Mouse (Mus musculus): ENCODE results near the gene Bmpr1a.

DNA sequence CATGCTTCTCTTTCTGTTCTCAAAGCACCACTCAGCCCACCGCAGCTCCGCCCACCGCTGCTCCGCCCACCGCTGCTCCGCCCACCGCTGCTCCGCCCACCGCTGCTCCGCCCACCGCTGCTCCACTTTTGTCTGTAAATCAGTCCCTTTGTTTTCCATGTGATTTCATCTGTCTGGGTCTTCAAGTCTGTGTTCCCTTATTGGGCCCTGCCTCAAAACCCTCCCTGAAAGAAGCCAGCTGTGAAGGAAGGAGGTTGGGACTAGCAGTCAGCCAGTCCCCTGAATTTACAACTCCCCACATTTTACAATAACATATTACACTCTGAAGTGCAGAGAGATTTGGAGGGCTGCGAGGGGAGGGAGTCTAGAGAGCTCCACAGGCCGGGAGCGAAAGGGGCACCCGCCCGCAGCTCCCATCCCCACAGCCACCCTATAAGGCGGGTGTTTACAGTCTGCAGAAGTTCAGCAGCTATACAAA, 37.6 kb upstream of the Bmpr1a start:
- no peak for TF ChIP-seq CTCF (IDR thresholded peaks at IDR 0.05; ENCODE audit: low read depth, low read length)
- no peak for TF ChIP-seq POLR2A (IDR thresholded peaks at IDR 0.05; ENCODE audit: borderline replicate concordance, low read depth, low read length)

Data from bone marrow macrophage, adult 2 months (primary cell).